Mouse (Mus musculus): ENCODE data around the gene Sorbs1.
"Not testable (repeated sequence)": the region's sequence is repeated elsewhere in the genome, so short reads cannot be mapped to it uniquely, and the experiment has no call there.

Sorbs1 gene

DNA sequence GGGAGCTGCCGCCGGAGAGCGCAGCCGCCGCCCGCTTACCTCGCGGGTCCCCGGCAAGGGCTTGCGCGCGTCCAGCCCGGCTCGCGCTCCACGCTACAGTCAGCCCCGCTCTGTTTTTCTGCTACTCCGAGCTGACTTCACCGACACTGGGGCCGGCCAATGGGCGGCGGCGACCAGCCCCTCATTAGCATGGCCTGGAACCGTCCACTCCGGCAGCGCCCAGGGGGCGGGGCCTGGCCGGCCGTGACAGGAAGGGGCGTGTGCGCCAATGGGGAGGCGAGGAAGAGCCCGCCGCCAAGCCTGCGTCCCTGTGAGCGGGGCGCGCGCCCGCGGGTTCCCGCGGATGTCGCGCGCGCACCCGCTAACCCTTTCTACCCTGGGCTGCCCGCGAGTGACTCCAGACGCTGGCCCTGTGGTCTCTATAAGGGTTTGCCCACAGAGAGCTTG, at the start of gene Sorbs1:
Sorbs1 (minus strand) TSS at position 148 of the 447 bp plus-strand sequence.
- peak; percentile 98 for DNase-seq

- not testable (repeated sequence) for DNase-seq
Measured at GRCm38 (mm10) chr19:40561521-40561920, 47.9 kb upstream of the Sorbs1 start.

- DNase-seq = no peak
Measured at GRCm38 (mm10) chr19:40556029-40556428, 42.5 kb upstream of the Sorbs1 start.

- no peak for DNase-seq
Measured at GRCm38 (mm10) chr19:40555136-40555535, 41.6 kb upstream of the Sorbs1 start.

GRCm38 (mm10) chr19:40554343-40554742, 40.8 kb upstream of the Sorbs1 start:
- no peak for DNase-seq

DNA sequence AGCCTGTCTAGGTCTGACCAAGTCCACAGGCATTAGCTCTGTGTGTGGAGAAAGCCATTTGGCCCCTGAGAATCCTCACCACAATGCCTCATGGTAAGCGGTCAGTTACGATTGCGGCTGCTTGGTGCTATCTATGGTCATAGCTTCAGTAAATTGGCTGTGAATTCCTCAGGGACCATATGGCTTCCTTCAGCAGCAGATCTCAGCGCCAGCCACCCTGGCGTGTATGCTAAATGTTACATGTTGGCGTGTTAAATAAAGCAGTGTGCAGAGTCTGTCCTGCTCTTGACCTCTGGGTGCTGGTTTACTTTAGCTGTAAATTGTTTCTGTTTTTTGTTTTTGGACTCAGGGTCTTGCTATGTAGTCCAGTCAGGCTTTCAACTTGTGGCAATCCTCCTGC, 40.3 kb upstream of the Sorbs1 start:
- no peak for DNase-seq

DNA sequence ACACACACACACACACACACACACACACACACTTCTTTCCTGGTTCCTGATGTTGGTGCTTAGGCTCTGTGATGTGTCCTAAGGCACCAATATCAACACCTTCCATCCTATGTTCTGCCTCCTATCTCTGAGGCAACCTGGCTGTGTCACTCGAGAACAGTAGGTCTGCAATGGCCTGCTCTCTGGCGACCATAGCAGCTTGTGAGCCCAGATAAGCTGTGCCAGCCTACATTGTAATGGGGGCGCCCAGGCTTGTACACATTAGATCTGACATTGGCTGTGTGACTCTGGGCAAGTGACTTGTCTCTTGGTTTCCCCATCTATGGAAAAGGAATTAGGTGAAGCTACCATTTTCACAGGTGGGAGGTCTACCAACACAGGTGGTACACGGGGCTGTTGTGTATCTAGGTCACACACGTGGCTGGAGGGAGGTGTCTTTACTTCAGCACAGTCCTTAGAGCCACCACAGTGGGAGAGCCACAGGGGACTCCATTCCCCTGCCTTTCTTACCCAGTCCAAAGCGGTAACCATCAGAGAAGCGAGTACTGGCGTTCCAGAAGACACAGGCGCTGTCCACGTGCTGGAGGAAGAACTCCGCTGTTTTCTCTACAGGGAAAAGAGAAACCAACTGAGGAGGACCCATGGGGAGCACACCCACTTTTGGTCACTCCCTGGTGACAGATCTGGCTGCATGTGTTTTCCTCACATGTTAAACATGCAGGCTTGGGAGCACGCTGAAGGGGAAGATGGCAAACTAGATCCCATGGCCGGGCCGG, 39.6 kb upstream of the Sorbs1 start:
- no peak for DNase-seq

DNA sequence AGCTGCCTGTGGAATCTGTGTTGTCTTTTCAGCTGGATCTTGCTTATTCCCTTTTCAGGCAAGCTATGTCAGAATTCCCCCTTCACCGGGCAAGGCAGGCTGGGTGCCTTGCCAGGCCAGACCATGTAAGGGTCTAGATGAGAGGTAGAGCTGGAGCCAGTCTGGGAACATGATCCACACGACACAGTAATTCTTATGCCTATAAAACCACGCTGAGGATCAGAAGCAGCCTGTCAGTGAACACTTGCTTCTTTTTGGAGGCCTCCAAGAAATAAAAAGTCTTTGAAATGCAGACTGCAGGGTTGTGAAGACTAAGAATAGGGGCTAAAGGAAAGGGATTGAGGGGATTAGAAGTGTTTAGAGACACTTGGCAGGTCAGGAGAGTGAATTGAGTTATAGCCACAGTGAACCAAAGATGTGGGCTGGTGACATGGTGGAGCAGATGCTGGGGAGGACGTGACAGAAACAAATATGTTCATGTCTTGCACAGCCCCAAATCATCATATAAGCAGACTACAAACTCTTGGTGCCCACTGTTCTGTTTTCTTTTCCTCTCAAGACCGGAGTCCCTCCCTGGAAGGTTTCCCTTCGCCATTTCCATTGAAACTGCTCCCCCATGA, 36.0 kb upstream of the Sorbs1 start:
- DNase-seq = no peak

DNA sequence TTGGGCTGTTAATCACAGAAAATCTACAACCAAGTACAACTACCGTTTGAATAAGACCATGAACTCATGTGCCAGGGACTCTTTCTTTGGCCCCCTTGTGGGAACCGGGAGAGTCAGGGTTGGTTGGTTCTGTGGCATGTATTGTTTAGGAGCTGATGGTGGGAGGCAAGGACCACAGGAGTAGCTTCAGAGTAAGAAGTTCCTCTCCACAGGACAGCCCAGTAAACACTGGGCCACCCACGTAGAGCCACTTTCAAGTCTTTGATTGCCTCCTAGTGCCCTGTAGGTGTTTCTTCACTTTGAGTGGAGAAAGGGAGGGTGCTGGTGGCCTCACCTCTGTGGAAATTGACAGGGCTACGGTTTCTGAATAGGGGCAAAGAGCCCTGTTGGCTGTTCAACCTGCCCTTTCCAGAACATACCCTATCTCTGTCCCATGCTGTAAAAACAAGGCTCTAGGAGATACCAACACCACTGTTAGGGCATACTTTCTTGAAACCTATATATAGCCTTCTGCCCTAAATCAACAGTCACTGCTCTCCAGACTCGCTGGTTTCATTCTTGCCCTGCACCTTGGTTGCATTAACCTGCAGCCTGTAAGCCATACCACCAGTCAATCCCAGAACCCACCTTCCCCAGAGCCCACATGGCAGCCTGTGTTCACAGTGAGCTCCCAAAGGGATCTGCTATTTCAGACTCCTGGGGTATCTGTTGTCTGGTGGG, 35.4 kb upstream of the Sorbs1 start:
- DNase-seq = no peak

GRCm38 (mm10) chr19:40548386-40548785, 34.8 kb upstream of the Sorbs1 start:
- no peak for DNase-seq

DNA sequence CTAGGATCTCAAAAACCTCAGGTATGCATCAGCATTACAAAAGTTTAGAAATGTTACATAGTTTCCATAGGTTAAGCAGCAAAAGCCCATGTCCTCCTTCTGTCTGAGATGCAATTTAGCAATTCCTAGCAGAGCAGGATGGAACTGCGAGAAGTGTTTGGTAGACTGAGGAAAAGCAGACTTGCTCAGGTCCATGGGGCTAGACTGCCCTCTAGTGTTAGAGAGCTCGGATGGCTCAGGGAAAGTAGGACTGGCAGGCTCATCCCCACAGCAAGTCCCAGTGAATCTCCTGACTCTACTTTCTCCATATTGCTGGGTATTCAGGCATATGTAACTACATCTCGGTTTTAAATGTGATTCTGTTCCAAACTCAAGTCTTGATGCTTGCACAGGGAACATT, 31.3 kb upstream of the Sorbs1 start:
- peak; percentile 67 for DNase-seq

- DNase-seq = no peak
Measured at GRCm38 (mm10) chr19:40542776-40543175, 29.2 kb upstream of the Sorbs1 start.

GRCm38 (mm10) chr19:40536526-40536925, 22.9 kb upstream of the Sorbs1 start:
- DNase-seq = no peak

GRCm38 (mm10) chr19:40532525-40532924, 18.9 kb upstream of the Sorbs1 start:
- no peak for DNase-seq

- DNase-seq = no peak
Measured at GRCm38 (mm10) chr19:40530323-40530722, 16.7 kb upstream of the Sorbs1 start.

DNA sequence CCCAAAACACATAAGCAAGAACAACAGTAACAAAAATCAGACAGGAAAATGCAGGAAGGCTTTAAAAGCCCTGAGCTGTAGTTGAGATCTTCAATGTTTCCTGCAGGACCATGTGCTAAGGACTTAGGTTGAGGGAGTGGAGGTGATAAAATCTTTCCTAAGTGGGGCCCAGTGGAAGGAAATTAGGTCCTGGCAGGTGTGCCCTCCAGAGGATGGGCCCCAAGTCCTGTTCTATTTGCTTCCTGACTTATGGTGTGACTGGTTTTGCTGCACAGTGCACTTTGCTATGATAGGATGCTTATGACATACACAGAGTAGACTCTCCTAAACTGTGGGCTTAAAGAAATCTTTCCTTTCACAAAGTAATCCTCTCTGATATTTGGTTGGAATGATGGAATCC, 14.7 kb upstream of the Sorbs1 start:
- no peak for DNase-seq

DNA sequence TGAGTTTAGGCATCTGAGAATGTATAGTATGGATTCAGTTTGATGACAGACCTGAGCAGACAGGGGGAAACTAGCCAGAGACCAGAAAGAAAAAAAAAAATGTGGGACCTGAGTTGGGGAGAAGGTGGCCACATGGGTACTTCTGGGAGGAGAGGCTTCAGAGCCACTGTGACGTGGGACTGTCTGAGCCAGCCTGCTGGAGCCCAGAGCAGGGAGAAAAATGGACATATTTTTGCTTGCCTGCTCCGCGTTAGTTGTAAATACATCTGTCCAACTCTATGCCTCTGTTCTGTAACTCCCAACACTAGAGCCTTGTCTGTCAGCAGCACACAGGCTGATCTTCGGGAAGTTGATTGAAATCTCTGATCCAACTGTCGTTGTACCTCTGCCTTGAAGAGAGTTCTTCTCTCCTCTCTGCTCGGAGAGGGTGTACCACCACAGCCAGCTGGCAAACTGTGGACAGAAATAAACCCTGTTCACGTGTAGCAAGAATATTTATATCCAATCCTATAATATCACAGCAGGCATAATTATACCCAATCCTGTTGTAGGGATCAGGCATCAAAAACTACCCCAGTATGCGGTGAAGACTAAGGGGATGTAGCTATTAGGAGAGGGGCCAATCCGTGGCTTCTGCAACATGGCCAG, 12.9 kb upstream of the Sorbs1 start:
- no peak for DNase-seq

GRCm38 (mm10) chr19:40523431-40524005, 9.9 kb upstream of the Sorbs1 start:
- no peak for DNase-seq

DNA sequence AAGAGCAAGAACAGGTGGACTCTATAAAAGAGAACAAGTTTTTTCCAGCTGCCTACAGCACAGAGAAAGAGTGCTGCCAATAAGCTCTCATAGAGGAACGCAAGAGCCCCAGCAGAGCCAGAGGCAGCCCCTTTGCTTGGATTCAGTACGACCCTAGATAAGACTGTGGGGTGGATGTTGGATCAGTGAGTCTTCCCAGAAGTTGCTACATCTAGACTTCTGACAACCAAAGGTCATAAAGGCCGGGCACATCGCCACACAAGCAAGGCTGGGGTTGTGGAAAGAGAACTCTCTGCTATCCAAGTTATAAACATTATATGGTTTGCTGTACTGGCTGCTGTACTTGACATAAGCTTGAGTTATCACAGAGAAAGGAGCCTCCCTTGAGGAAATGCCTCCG, 6.8 kb upstream of the Sorbs1 start:
- no peak for DNase-seq

DNA sequence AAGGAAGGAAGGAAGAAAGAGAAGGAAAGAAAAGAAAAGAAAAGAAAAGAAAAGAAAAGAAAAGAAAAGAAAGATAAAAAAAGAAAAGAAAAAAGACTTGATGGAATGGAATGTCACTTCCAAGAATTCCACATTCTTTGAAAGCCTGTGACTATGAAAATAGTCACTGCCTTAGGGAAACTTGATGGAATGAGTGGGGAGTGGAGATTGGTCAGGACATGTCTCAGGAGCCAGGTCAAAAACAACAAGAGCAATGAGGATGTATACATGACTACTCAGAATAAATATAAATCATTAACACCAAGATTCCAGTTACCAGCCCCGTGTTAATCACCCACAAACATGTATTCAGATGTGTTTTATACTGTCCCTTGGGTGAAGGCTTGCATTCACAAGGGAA, 5.1 kb upstream of the Sorbs1 start:
- no peak for DNase-seq

DNA sequence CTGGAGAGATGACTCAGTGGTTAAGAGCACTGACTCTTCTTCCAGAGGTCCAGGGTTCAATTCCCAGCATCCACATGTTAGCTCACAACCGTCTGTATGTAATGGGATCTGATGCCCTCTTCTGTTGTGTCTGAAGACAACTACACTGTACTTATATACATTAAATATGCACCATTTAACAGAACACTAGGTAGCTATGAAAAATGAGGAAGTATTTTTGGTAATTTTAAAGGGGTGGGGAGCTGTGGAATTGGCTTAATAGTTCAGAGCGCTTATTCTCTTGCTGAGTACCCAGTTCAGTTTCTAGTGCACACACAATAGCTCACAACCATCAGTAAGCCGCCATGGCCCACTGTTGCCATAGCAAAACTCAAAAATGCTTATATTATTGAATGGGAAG, 2.0 kb upstream of the Sorbs1 start:
- DNase-seq = no peak

- DNase-seq = no peak
Measured at GRCm38 (mm10) chr19:40514376-40514775, 797 bp upstream of the Sorbs1 start.

All from kidney, adult 9 months (tissue).